Mouse (Mus musculus) liver, embryonic 14.5 days (tissue): ENCODE results near the gene Esyt2.

Experiments used
- CTCF ChIP-seq: IDR thresholded peaks from 2 replicates; pipeline ENCODE4 v1.5.1; 2016; ENCODE audit warnings: antibody characterized with exemption, low read depth, control low read depth
- EP300 ChIP-seq: IDR thresholded peaks from 2 replicates; pipeline ENCODE4 v1.6.1; 2016; ENCODE audit warnings: antibody characterized with exemption, low read depth

DNA sequence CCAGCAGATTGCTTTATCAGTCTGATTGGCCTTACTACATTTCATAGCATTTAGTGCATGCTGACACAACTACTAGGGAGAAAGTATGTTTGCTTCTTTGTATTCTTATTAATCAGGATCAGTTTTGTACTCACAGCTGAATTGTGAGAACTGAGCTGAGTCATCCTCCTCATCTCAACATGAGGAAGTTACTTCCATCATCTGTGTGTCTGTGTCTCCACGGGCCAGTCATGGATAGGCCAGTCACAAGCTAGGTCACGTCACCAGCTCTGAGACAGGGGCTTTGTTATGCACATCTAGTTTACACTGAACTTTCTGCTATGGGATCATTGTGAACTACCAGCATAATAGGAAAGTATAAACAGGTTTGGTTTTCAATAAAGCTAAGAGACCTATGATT is 152.7 kb downstream of the Esyt2 start:
- TF ChIP-seq CTCF = no peak
- TF ChIP-seq EP300 = no peak
